Mouse (Mus musculus) C2C12 (cell line): Measurements from ENCODE around the gene Dst.

Experiments used
- CEBPB ChIP-seq: IDR thresholded peaks from one replicate; pipeline ENCODE4 v1.6.1; 2011; ENCODE audit warnings: low read depth, mild to moderate bottlenecking, control low read depth, moderate library complexity
- CTCF ChIP-seq: IDR thresholded peaks from one replicate; pipeline ENCODE4 v1.5.1; 2011; ENCODE audit not compliant: control insufficient read depth, insufficient read depth, insufficient read length
- FOSL1 ChIP-seq: IDR thresholded peaks from one replicate; pipeline ENCODE4 v1.8.0; 2011; ENCODE audit warnings: mild to moderate bottlenecking, low read length; ENCODE audit not compliant: poor library complexity, insufficient read depth, severe bottlenecking
- MAX ChIP-seq: IDR thresholded peaks from one replicate; pipeline ENCODE4 v1.6.1; 2011; ENCODE audit warnings: mild to moderate bottlenecking, control low read depth
- MYOD1 ChIP-seq: IDR thresholded peaks from one replicate; pipeline ENCODE4 v1.6.1; 2011; ENCODE audit warnings: low read depth; ENCODE audit not compliant: control insufficient read depth, insufficient read length
- MYOG ChIP-seq: IDR thresholded peaks from one replicate; pipeline ENCODE4 v1.6.1; 2011; ENCODE audit not compliant: control insufficient read depth, insufficient read length; ENCODE audit errors: extremely low read depth
- USF1 ChIP-seq: IDR thresholded peaks from one replicate; pipeline ENCODE4 v1.6.1; 2011; ENCODE audit warnings: low read depth, mild to moderate bottlenecking, control low read depth, moderate library complexity

DNA sequence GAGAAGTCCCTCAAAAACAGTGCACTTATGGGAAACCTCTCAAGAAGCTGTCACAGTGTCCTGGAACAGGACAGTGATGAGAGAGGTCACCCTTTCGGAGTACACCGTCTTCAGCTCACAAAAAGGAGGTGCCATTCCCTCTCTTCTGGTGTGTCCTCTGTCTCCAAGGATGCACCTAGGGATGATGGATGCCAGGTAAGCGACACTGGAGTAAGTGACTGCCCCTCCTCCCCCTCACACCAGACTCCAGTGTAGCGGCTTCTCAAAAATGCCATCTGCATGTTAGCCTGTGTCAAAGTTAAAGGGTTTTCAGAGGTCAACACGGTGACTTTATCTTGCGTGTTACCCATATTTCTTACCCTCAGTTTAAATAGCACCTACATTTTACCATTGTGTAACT is 214.2 kb downstream of the Dst start:
- TF ChIP-seq CTCF, result no peak
- TF ChIP-seq USF1, result no peak
- no peak for TF ChIP-seq FOSL1
- TF ChIP-seq MAX, result no peak
- no peak for TF ChIP-seq MYOD1
- TF ChIP-seq CEBPB, result no peak
- no peak for TF ChIP-seq MYOG
